Mouse (Mus musculus) hindlimb bud, embryonic 11.5 days (tissue): ENCODE data around the gene Zfp729b.

ENCODE experiments used
- DNase-seq: peaks from one replicate; pipeline ENCODE4 v3.0.0-alpha.2; 2012; ENCODE audit warnings: low read depth, low spot score; ENCODE audit errors: extremely low spot score

The Zfp729b gene

GRCm38 (mm10) chr13:67609066-67609876, at the start of gene Zfp729b:
TSS of gene Zfp729b (minus strand) at chr13:67609707.
- DNase-seq, result peak; percentile 52

DNA sequence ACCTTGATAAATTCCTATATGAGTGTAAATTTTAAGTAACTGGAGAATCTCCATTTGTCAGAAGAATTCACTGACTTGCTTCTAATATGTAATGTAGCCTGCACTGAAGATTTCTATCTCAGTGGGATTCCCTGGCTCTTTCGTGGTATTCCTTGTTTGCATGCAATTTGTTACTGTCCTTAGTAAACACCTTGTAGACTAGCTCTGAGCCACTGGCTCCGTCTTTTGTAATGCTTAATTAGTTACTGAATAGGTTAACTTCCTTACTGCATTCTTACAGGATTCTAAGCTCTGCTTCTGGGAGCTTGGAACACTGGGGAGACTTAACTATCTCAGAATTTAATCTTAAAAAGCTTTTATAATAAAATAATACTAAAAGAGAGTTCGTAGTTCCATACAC, 43.0 kb upstream of the Zfp729b start:
- no peak for DNase-seq

DNA sequence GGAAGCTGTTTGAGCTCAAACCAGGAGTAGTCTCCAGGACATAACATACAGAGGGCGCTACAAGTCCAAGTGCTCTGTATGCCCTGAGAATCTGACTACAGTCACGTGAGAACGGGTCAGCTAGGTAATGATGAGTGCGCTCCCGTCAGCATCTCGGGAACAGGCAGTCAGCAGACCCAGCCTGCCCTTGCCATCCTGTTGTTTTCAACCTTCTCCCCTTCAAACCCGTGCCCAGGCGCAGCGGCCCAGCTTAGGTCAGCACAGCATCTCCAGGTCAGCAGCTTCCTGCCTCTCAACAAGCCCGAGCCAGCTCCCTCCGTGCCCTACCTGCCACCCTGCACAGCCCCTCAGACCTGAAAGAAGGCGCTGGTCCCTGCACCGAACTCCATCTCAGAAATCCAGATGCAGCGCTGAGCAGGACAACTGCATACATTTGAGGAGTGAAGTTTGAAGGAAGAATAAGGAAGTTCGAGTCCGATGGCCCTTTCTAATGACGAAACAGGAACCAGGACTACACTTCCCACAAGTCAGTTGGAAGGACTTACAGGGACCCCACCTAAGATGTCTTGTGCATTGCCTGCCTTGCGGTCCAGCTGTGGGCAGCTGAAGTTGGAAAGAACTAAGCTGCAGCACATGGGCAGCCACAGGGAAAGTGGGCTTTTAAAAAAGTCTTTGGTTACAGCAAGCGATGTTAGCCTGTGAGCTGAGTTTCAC, 27.9 kb upstream of the Zfp729b start, which contains the start of the genes Gm49345 and Zfp729a:
TSS of gene Gm49345 (minus strand) at position 476 of the 714 bp plus-strand sequence.
TSS of gene Zfp729a (minus strand) at position 498 of the 714 bp plus-strand sequence.
- peak; percentile 76 for DNase-seq

- no peak for DNase-seq
These were observed 601 bp upstream of the Zfp729b start for GRCm38 (mm10) chr13:67610108-67610507.

GRCm38 (mm10) chr13:67572591-67573189, 36.8 kb downstream of the Zfp729b start:
- DNase-seq, result no peak

DNA sequence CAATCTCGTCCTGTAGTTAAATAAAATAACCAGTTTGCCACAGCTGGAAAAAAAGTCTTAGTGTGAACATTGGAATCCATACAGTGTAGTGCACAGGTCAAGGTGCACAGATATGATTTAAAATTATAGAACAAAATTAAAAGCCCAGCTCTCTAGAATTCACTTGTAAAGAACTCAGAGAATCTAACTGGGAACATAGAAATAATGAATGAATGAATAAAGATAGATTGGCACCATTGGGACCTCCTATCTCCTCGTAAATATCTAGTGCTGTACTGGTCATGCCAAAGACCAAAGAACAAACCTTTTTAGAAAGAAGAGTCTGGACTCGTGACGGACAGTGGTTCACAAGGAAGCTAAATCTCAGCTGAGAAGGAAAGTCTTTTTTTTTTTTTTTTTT, 55.8 kb downstream of the Zfp729b start, which contains the start of gene Zfp748:
TSS of gene Zfp748 (minus strand) at position 101 of the 400 bp plus-strand sequence.
- DNase-seq, result no peak

DNA sequence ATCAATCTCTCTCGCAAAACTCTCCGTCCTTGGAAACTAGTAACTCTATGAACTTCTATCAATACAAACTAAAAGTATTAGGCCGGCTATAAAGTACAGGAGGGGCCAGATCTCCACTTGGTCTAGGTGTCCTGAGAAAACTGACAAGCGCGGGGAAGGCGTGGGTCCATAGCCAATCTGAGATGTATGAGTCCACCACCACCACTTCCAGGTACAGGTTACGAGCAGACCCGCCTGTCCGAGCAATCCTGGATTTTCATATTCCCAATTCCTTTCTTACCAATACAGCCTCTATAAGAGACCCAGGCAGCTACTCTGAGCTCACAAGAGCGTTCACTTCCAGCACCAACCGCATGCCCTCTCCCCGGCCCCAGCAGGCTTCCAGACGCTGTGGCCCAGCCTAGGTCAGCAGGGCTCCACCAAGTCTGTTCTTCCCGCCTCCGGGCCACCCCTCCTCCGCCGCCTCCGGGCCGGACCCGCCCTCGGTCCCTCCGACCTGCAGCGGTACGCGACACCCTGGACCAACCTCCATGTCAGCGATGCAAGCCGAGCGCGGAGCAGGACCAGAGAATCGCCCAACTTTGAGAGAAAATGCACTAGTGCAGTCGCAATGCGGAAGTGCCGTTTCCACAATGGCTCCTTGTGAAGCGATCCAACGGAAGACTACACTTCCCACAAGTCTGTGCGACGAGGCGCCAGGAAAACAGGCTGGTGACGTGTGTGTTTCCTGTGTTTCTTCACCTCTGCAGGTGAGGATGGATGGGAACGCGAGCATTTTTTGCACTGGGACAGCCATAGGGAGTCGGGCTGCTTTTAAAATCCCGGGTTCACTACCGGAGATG, 56.8 kb downstream of the Zfp729b start:
- peak; percentile 74 for DNase-seq

GRCm38 (mm10) chr13:67545941-67546340, 63.6 kb downstream of the Zfp729b start:
- DNase-seq, result no peak
